Mouse (Mus musculus) CH12.LX (cell line): ENCODE data around the gene Meis2. TPM values are rescaled to one million over a fixed set of nuclear protein-coding genes. Genes with fewer than 3 reads are reported as not detected.

Experiments used
- DNase-seq: peaks from one replicate; pipeline ENCODE4 v3.0.0-alpha.2; 2013; ENCODE audit errors: extremely low read depth
- H3K27ac ChIP-seq: 2 replicates; pipeline ENCODE4 v1.5.1; 2012; ENCODE audit warnings: low read depth, mild to moderate bottlenecking, control low read depth, moderate library complexity; ENCODE audit not compliant: insufficient read depth
- H3K27me3 ChIP-seq: replicated peaks from 2 replicates; pipeline ENCODE3; 2012; ENCODE audit warnings: inconsistent platforms
- H3K36me3 ChIP-seq, 2 experiments: replicated peaks in 1 of 2; 2 replicates each; pipeline versions ENCODE3 to v1.6.1; 2012; ENCODE audit warnings: inconsistent platforms in 1 of 2, low read length in 1 of 2, mild to moderate bottlenecking in 1 of 2, mixed read lengths in 1 of 2, moderate library complexity in 1 of 2; ENCODE audit not compliant: control insufficient read depth in 1 of 2, insufficient read depth in 1 of 2
- H3K4me1 ChIP-seq, 2 experiments: 2 replicates each; pipeline ENCODE4 v1.6.1; 2012; ENCODE audit warnings: inconsistent platforms in 1 of 2, moderate library complexity in 1 of 2; ENCODE audit not compliant: insufficient read depth in 2 of 2, control insufficient read depth in 1 of 2
- H3K4me2 ChIP-seq: 2 replicates; pipeline ENCODE4 v1.6.1; 2012; ENCODE audit warnings: low read depth, mild to moderate bottlenecking, control low read depth; ENCODE audit not compliant: poor library complexity, insufficient read depth, severe bottlenecking
- H3K4me3 ChIP-seq, 3 experiments: fragments of 150-350 bp in 1 of 3; sonication (generic) in 1 of 3; replicated peaks in 1 of 3; 2 replicates each; pipeline versions ENCODE3 to v1.5.1; 2011 to 2012; ENCODE audit warnings: low read depth in 2 of 3, low read length in 2 of 3, mild to moderate bottlenecking in 2 of 3, moderate library complexity in 2 of 3, control low read depth in 1 of 3, improper control_type of control experiment in 1 of 3, inconsistent platforms in 1 of 3, mixed read lengths in 1 of 3; ENCODE audit not compliant: poor library complexity in 1 of 3
- H3K79me2 ChIP-seq: replicated peaks from 2 replicates; pipeline ENCODE4 v1.6.1; 2012; ENCODE audit warnings: mild to moderate bottlenecking, moderate library complexity; ENCODE audit not compliant: control insufficient read depth, poor library complexity, insufficient read depth, severe bottlenecking; ENCODE audit errors: extremely low read depth
- H3K9ac ChIP-seq: 2 replicates; pipeline ENCODE4 v1.6.1; 2012; ENCODE audit warnings: low read depth, mild to moderate bottlenecking, control low read depth, moderate library complexity; ENCODE audit not compliant: insufficient read depth
- H3K9me3 ChIP-seq: replicated peaks from 2 replicates; pipeline ENCODE3; 2012; ENCODE audit warnings: low read length, inconsistent platforms, mixed read lengths
- BHLHE40 ChIP-seq: IDR thresholded peaks from 2 replicates; pipeline ENCODE4 v1.6.1; 2011; ENCODE audit warnings: mild to moderate bottlenecking, low read depth, low read length, improper control_type of control experiment
- CHD2 ChIP-seq: IDR thresholded peaks from 2 replicates; pipeline ENCODE4 v1.6.1; 2011; ENCODE audit warnings: low read length, improper control_type of control experiment
- ELF1 ChIP-seq: IDR thresholded peaks from 2 replicates; pipeline ENCODE4 v1.6.1; 2014; ENCODE audit warnings: low read depth, mild to moderate bottlenecking, inconsistent platforms, low read length, improper control_type of control experiment
- EP300 ChIP-seq: IDR thresholded peaks from 2 replicates; pipeline ENCODE4 v1.6.1; 2011; ENCODE audit warnings: low read length, improper control_type of control experiment
- ETS1 ChIP-seq: conservative IDR thresholded peaks from 2 replicates; pipeline ENCODE4 v1.6.1; 2012; ENCODE audit warnings: low read depth, mild to moderate bottlenecking, inconsistent platforms, low read length, improper control_type of control experiment, moderate library complexity
- GABPA ChIP-seq: IDR thresholded peaks from 2 replicates; pipeline ENCODE4 v1.6.1; 2012; ENCODE audit warnings: low read depth, low read length, improper control_type of control experiment, inconsistent platforms; ENCODE audit not compliant: insufficient replicate concordance
- HCFC1 ChIP-seq: IDR thresholded peaks from 2 replicates; pipeline ENCODE4 v1.6.1; 2012; ENCODE audit warnings: low read depth, mild to moderate bottlenecking, inconsistent platforms, low read length, improper control_type of control experiment
- MAFK ChIP-seq: IDR thresholded peaks from 2 replicates; pipeline ENCODE4 v1.6.1; 2011; ENCODE audit warnings: low read length, improper control_type of control experiment; ENCODE audit not compliant: insufficient replicate concordance
- NRF1 ChIP-seq: IDR thresholded peaks from 2 replicates; pipeline ENCODE4 v1.6.1; 2014; ENCODE audit warnings: low read depth, mild to moderate bottlenecking, inconsistent platforms, low read length, improper control_type of control experiment, moderate library complexity
- RAD21 ChIP-seq: IDR thresholded peaks from 2 replicates; pipeline ENCODE4 v1.6.1; 2011; ENCODE audit warnings: low read depth, mild to moderate bottlenecking, low read length, improper control_type of control experiment, moderate library complexity
- SIN3A ChIP-seq: IDR thresholded peaks from 2 replicates; pipeline ENCODE4 v1.6.1; 2012; ENCODE audit warnings: low read length, improper control_type of control experiment, inconsistent platforms
- SMC3 ChIP-seq: IDR thresholded peaks from 2 replicates; pipeline ENCODE4 v1.6.1; 2011; ENCODE audit warnings: low read depth, low read length, improper control_type of control experiment
- TBP ChIP-seq: conservative IDR thresholded peaks from 2 replicates; pipeline ENCODE4 v1.6.1; 2011; ENCODE audit warnings: low read depth, low read length, improper control_type of control experiment
- TCF12 ChIP-seq: IDR thresholded peaks from 2 replicates; pipeline ENCODE4 v1.6.1; 2014; ENCODE audit warnings: low read depth, mild to moderate bottlenecking, inconsistent platforms, low read length, improper control_type of control experiment
- ZC3H11A ChIP-seq: IDR thresholded peaks from 2 replicates; pipeline ENCODE4 v1.6.1; 2012; ENCODE audit warnings: low read depth, mild to moderate bottlenecking, inconsistent platforms, low read length, improper control_type of control experiment
- ZMIZ1 ChIP-seq: IDR thresholded peaks from 2 replicates; pipeline ENCODE4 v1.6.1; 2012; ENCODE audit warnings: low read depth, mild to moderate bottlenecking, inconsistent platforms, low read length, improper control_type of control experiment
- dilution Hi-C: fragments of 300-500 bp; cut with MboI; formaldehyde crosslinking; loops from 2 replicates; pipeline ENCODE4 v1.14.3; 2020; ENCODE audit warnings: low sequenced_read_pairs; ENCODE audit not compliant: extremely low pct_unique_long_range_greater_than_20kb, extremely low pct_ligation_motif_present
- in situ Hi-C: fragments of 300-500 bp; cut with MboI; formaldehyde crosslinking; loops from 3 replicates; pipeline ENCODE4 v1.14.3; 2019; ENCODE audit warnings: low sequenced_read_pairs, low pct_ligation_motif_present, low pct_unique_long_range_greater_than_20kb, mixed read lengths
- polyA plus RNA-seq: library from polyadenylated mRNA; unstranded; fragments of >175 nt; gene quantifications from 2 replicates; pipeline ENCODE4 v1.2.1, GENCODE M21; 2012; ENCODE audit warnings: low read depth; ENCODE audit not compliant: insufficient read length
- total RNA-seq, 2 experiments: library from RNA; depleted of rRNA; stranded (reverse); fragments of 300-350 nt in 1 of 2; fragments of >200 nt in 1 of 2; gene quantifications; 2 replicates each; pipeline ENCODE4 v1.2.3; 2012 to 2014

Gene Meis2
- total and polyA plus RNA-seq, 3 experiments, result not detected

- Histone ChIP-seq H3K9me3 (peaks cover 6% of the 10 kb centered on the region), H3K27ac (no peak overlapping the region), H3K36me3 (no peaks in the 10 kb centered on the region), H3K4me3 (no peak overlapping the region), H3K4me2 (no peak overlapping the region), H3K79me2 (no peaks in the 10 kb centered on the region), H3K4me1 (no peaks in the 10 kb centered on the region), H3K9ac (no peak overlapping the region), H3K27me3 (no peaks in the 10 kb centered on the region)
- dilution Hi-C loops (no loop called here), in situ Hi-C loops (no loop called here)
- TF ChIP-seq GABPA, result no peak
- no peak for TF ChIP-seq CHD2
- TF ChIP-seq NRF1, result no peak
- no peak for TF ChIP-seq ZMIZ1
- TF ChIP-seq SIN3A, result no peak
- TF ChIP-seq TCF12, result no peak
- no peak for TF ChIP-seq TBP
- TF ChIP-seq ETS1, result no peak
- TF ChIP-seq SMC3, result no peak
- TF ChIP-seq ZC3H11A, result no peak
- no peak for TF ChIP-seq ELF1
- no peak for TF ChIP-seq RAD21
- no peak for TF ChIP-seq HCFC1
- no peak for DNase-seq
These were observed 7.1 kb downstream of the Meis2 start for GRCm38 (mm10) chr2:116058511-116058910.

- Histone ChIP-seq H3K4me1 (no peaks in the 10 kb centered on the region), H3K4me3 (no peak overlapping the region), H3K4me2 (no peak overlapping the region), H3K9ac (no peak overlapping the region), H3K27ac (no peak overlapping the region), H3K27me3 (no peaks in the 10 kb centered on the region), H3K79me2 (no peaks in the 10 kb centered on the region), H3K36me3 (no peaks in the 10 kb centered on the region), H3K9me3 (no peaks in the 10 kb centered on the region)
- in situ Hi-C loops, result no loop called here
- dilution Hi-C loops, result no loop called here
- TF ChIP-seq BHLHE40 (no peak), ETS1 (no peak), TCF12 (no peak), MAFK (no peak), SIN3A (no peak), EP300 (no peak)
- no peak for DNase-seq
These were observed 8.8 kb downstream of the Meis2 start for GRCm38 (mm10) chr2:116056826-116057225.
